Mouse (Mus musculus) spleen, postnatal 14 days (tissue): ENCODE data around the gene Ndnf.

Source experiments
- DNase-seq, 2 experiments: peaks; one replicate each; pipeline ENCODE4 v3.0.0; 2021 to 2022; ENCODE audit warnings: low spot score in 2 of 2

The Ndnf gene

DNA sequence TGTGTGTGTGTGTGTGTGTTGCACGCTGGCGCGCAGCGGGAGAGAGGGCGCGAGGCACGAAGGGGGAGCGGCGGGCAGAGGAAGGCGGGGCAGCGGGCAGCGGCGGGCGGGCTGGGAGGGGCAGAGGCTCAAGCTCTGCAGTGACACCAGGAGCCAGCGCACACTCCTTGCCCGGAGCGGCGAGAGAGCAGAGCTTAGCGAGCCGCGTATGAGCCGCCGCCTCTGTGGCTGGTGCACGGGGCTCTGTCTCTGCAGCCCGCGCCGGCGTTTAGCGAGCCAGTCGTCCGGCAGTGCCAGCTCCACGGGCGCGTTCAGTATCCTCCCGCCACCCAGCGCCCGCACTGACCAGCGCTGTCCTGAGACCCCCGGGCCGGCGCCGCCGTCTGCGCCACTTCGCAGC is at the start of gene Ndnf:
TSS of gene Ndnf (plus strand) at position 140 of the 400 bp plus-strand sequence.
- DNase-seq: peak; percentile 7 to 21

DNA sequence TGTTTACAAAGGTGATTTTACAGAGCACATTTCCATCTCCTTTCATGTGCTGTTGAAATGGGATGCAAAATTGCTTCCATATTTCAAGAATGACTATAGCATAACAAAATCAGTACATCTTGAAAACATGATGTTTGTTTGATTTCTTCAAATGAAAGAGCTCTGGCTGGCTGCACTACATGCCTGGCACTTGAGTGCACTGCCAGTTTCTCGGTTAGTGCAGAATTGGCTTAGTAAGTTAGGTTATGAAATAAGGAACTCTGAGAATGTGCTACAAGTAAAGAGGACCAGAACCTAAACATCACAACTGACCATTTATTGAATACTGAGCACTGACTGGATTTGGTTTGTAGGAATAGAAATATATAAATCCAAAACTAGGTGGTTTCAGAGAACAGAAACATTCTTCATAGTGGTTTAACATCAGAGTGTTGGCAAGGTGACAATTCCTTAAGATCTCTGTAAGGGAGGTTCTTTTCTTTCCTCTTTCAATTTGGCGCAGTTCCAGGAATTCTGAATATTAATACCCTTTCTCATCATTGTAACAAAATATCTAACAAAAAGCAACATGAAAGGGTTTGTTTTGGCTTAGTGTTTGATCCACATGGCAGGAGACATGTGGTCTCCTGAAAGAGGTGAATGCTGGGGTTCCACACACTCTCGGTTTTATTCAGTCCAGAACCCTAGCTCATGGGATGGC is 48.2 kb upstream of the Ndnf start:
- no peak for DNase-seq

DNA sequence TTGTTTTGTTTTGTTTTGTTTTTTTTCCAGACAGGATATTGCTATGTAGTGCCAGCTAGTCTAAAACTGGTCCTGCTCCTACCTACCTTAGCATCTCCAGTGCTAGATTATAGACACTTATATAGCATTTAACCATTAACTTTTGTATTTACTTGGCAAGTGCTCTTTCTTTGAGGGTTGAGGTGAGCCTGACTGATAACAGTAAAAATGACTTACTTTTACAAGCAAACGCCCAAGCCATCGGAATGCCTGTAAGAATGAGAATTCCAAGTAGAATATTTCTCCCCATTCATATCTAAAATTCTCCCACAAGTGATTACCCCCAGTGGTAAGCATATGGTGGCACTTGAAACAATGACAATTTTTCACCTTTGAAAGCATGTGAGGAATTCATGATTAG is 40.8 kb upstream of the Ndnf start:
- DNase-seq: no peak

DNA sequence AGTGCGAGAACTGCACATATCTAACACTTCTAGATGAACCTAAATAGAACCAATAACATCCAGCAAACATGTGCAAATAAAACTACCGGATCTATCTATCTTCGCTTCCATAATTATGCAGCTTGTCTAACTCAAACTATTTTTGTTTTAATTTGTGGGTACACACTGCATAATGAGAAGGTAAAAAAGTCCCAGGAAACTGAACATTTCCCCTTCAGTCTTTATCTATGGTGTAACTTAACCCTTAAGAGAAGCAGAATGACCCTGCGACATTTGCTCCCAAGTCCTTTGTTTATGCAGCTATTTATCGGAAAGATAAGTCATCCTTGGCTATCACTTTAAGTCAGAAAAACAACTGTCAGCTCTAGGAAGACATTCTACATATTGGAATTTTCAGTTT is 39.2 kb upstream of the Ndnf start:
- no peak for DNase-seq

DNA sequence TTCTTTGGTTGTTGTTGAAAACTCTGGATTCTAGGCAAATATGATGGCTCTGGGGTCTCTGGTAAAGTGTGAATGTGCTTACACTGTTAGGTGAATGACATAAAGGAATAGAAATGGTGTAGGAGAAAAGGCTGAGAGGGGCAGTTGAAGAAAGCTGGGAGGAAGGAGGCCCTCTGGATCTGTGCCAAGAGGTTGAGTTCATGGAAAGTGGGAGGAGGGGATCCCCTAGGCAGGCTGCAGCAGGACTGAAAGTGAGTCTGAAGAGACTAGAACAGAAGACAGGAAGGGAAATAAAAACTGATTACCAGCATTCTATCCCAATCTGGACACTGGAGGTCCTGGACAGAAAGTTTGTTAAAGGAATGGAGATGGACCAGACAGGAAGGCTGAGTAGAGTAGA is 29.0 kb upstream of the Ndnf start:
- DNase-seq: no peak

DNA sequence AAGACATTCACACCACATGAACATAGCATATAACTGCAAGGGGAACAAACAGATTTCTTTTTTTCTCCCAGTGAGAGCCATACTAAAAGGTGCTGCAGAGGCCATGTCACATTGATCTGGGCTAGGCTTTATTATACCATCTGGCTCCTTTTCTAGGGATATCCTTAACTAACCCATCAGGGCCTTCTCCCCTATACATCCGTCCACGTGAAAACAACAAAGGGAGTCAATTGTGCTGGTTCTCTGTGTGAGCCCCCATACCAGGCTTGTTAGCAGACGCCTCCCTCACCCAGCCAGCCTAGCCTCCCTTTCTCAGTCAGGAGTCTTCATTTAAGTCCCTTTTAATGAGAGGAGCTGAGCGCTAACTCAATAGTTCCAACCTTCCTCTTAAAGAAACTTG is 27.3 kb upstream of the Ndnf start:
- no peak for DNase-seq

DNA sequence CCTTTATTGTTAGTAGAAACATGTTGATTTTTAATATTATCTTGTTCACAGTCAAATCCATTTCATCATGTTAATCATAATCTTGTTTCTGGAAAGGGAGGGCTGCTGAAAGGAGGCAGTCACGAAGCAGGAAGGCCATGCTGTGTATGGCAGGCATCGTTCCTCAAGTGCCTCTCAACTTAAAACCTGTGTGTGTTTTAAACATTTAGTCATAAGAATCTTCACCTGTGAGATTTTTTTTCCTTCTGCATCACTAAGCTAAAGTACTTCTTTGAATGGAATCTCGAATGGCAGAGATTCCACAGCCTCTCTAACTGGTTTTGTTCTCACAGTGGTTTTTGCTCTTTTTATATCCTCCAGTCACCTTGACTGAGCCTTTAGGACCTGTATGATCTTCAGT is 25.0 kb upstream of the Ndnf start:
- no peak for DNase-seq

DNA sequence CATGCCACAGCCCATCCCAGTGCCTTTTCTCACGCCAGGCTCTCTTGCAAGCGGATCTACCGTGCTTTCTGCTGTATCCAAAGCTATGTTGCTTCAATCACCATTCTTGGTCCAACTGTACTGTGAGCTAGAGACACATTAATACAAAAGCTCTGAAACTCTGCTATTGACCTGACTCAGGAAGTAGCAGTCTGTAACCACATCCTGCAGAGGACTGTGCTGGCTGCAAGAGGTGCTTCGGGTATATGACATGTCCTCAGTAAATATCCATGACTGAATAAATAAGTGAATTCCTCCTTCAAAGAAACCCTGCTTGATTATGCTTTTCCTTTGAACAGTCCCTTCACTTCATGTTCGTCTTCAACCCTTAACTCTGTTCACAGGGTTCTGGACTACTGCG is 23.7 kb upstream of the Ndnf start:
- DNase-seq: no peak

DNA sequence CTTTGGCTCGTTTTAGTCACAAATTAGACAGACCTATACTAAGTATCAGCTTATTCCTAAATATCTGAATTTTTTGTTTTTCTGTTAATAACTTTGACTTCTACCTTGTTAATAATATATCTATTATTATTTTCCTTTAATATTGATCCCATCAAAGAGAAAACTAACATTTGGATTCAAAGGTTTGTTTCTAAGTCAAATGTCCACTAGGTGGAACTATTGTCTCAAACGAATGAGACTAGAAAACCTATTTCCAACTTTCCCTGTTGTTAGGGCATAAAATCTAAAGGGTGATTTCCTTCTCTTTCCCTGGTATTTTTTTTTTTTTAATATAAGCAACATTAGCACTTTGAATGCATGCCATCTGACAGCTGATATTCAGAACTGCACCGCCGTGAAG is 20.0 kb upstream of the Ndnf start:
- no peak for DNase-seq

DNA sequence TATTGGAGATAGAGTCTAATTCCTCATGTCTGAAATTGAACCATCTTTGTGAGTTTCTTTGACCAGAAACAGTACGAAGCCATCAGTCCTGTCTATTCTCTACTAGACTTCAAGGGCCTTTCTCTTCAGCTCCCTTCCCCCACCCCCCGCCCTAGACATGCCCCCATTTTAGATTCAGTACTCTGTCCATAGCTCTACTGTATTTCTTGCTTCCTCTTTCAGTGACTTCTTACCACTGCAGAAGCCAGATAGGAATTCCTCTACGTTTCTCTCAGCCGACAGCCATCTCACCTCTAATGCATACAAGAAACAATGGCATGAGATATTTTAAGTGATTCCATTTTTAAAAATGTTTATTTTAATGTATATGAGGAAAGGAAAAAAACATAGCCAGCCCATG is 10.1 kb upstream of the Ndnf start:
- no peak for DNase-seq

DNA sequence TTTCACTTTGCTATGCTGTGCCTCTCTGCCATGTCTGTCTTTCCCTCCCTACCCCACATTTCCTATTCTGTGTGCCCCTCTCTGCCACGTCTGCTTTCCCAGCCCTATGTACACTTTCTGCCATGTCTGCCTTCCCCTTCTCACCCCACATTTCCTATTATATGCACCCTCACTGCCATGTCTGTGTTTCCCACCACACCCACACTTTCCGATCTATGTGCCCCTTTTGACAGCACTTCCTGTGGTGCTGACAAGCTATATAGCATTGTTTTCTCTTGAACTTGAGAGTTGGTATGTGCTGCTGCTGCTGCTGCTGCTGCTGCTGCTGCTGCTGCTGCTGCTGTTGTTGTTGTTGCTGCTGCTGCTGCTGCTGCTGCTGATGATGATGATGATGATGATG is 9.3 kb upstream of the Ndnf start:
- no peak for DNase-seq

DNA sequence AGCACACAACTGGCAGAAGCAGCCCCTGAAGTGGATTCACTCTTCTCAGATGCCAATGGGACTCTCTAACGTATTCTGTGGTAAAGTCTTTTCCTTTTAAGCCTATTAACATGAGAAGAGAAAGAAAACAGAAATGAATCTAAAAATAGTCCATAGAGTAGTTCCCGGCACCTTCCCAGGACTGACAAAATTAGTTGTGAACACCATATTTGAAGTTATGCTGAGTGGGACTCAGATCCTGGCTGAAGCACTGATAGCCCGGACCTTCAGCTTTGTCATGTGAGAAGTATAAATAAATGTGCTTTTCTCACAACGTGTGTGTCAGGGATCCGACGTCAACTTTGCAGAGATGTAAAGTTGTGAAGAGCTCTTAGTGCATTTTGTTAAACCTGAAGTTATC is 7.4 kb upstream of the Ndnf start:
- no peak for DNase-seq

DNA sequence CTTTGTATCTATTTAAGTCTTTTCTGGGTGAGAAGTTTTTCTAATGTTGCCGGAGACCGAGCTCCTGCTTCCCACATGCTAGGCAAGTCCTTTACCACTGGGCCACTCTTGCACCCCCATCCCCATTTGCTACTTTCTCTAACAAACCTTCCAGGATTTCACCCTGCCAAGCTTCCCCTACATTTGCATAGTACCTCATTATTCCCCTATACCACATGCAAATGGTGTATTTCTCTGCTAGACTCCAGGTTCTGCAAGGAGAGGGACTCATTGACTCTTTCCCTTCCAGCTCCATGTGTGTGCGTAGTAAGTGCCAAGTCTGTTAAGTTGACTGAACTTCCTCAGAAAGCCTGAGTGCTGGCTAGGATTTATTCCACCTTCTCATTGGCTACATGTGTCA is 5.1 kb upstream of the Ndnf start:
- no peak for DNase-seq

DNA sequence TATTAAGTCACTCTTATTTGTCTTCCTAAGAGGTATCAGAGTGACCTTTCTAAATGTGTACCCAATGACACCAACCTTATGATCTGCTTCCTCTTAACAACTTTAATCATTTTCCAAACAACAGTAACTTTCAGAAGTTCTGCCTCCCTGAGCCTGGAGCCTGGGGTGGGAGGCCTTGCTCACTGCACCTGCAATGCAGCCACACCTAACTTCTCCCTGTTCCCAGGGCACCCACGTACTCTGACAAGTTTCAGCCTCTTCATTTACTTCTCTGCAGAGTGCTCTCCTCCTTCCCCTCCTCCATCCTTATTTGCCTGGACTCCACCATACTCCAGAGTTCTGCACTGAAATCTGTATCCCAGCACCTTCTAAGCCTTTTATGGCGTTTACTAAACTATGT is 1.4 kb upstream of the Ndnf start:
- DNase-seq: no peak

DNA sequence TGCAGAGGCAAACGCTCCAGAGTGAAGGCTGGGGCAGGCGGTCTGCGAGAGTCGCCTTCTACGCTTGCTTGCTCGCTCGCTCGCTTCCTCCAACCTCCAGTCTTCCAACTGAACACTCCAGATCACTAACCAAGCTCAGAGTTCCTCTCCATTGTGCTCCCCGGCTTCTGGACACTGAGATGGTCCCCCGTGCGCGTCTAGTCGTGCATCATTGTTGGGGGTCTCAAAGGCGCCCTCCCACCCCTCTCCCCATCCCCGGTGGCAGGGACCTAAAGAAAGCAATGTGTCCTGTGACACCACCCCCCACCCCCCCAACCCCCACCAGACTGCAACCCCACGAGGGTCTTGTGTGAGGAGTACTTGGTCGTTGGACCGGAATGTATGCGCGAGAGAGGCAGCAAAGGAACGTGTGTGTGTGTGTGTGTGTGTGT is 394 bp upstream of the Ndnf start:
- DNase-seq: no peak

DNA sequence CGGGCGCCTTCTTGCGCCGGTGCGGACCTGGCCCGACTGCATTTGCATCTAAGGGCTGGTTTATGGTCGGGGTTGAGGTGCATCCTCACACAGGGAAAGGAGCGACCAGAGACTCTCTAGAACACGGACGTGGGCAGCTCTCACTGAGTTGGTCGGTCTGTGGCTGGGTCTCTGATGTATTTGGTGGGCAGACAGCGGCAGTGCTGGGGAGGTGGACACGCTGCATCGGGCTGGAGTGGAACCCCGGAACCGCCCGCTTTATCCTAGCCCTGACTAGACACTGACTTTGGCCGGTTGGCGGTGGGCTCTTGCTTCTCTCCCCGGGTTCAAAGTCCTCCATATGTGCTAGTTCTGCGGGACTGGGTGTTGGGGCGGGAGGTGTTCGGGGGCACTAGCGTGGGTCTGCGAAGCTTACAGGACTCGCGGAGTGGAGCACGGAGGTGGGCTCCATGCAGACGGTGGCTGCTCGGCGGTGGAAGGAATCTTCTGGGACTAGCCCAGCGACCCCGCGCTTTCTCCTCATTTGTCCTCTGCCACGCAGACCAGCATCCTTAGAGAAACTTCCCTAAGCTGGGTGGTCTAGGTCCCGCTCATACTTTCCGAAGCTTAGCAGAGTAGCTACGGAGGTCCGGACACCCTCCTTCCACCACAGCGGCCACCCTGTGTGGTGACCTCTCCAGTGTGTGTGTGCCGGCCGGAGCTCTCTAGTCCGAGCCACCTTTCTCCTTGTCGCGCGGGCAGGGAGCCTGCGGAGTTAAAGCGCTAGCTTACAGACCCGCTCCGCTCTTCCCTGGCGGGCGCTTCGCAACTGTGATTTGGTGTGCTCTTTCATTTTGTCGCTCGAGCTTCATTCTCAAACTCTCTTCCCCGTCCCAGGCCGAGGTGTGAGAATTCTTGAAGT is 991 bp downstream of the Ndnf start:
- DNase-seq: no peak

DNA sequence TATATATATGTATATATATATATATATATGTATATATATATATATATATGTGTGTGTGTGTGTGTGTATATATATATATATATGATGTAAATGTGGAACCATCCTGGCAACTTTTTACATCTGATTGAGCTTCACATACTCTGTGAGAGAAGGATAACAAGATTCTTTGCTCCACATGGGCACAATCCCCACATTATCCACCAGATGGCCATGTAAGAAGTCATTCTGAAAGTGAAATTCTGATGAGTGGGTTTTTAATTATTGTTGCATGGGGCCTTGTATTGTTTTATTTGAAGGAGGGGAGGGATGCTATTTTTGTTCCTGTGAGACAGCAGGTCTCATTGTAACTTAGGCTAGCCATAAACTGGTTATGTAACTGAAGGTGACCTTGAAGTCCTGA is 22.5 kb downstream of the Ndnf start:
- DNase-seq: no peak

DNA sequence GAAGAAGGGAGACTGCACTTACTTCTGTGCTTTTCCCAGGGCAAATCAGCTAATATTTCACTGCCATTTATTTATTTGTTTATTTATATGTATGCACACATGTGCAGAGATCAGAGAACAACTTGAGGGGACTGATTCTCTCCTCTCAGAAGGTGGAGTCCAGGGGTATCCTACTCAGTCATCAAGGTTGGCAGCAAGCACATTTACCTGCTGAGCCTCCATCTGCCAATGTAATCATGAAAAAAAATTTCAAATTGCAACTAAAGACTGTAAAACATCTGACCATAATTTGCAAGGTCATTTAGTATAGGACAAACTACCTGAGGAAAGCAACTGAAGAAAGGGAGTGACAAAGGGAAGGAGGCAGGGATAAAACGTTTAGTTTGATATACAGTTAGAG is 49.3 kb downstream of the Ndnf start:
- no peak for DNase-seq

DNA sequence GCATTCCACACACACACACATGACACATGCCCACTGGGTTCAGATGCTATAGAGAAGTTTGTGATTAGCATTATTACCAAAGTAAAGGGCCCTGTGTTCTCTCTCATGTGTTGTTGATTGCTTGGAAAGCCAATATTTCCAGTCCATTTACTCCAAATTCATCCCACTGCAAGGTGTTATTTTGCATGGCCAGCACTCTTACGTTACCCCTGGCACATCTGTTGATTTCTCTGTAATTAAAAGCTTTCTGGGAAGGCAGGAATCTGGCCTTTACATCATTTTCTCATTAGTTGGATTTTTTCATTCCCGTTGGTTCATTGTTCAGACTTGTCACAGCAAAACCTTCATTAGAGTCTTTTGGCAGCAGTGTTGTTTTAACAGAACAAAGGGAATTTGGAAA is 54.3 kb downstream of the Ndnf start:
- no peak for DNase-seq

DNA sequence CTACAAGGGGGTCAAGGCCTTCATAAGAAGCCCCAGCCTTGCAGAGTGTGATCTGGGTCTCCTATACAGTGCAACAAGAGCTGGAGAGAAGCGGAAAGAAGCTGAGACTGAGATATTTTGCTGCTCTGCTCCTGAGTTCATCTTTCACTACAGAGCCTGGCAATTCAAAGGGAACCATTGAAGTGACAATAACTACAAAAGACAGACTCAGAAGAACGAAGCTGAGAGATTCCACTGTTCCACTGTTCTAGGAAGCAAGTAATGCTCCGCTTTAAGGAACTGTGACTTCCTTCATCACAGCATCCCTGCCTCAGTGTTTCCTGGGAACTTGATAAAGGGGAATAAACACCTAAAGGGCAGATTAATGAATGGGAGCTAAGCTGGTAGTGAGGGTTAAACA is 56.9 kb downstream of the Ndnf start:
- no peak for DNase-seq

DNA sequence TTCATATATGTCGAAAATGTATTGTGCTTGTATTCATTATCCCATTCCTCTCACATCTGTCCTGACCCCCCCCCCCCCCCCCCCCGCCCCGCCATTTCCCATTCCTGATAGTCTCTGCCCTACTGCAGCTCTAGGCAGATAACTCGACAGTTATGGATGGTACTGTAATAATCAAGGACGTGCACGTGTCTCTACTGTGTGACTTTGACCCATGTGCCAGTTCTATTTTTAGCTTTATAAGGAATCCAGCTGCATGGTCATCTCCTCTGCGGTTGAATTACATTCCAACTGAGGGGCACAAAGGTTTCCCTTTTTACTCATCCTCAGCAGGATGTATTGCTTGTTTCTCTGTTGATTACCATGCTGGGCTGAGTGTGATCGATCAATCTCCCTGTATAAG is 68.1 kb downstream of the Ndnf start:
- no peak for DNase-seq

DNA sequence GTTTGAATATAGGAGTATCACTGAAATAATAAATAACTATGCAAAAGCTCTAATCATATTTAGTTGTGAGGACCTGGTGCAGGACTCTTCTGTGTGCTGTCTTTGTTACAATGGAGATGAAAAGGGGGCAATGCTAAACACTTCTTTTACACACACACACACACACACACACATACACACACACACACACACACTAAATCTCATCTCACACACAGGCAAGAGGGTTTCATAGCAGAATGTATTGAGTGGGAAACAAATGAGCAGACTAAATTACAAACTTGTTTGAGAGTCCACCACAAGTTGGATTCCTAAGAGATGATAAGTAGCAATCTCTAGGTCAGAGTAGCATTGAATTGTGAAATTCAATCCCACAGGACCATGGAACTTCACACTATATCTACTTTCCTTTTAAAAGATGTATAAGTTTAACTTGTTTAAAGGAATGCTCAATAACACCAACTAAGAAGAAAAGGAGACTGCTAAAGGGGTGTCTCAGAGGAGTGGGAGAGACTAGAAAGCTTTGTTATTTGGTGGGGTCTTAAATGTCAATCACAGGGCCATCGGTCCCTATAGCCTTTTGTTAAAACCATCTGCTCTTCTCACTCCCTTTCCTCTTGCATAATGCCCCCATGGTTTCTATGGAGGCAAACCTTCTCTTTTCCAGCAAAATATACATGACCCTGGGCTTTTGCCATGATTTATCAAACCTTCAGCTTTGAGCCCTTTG is 71.9 kb downstream of the Ndnf start:
- DNase-seq: no peak

DNA sequence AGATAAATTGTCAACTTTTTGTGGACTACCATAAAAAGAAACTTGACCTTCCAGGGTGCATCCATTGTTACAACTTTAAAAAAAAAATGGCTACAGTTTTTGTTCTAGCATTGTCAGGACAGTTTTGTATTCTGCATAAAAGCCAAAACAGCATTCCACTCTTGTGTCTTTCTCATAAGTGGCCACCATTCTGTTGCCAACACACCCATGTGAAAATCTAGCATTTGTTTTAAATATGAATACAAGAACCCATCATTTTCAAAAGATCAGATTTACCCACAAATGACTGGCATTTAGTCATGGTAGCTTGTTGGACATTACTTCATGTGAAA is 72.4 kb downstream of the Ndnf start:
- DNase-seq: no peak
